Mouse (Mus musculus): ENCODE measurements around the gene Pdap1. TPM values are rescaled to one million over a fixed set of nuclear protein-coding genes. Genes with fewer than 3 reads are reported as not detected.
A peak's percentile ranks its signal among the peaks of the same experiment; 100 is the strongest.
"Not testable (repeated sequence)": the region's sequence is repeated elsewhere in the genome, so short reads cannot be mapped to it uniquely, and the experiment has no call there.

Gene Pdap1
- polyA plus RNA-seq, 1 experiment = 51.4 TPM

DNA sequence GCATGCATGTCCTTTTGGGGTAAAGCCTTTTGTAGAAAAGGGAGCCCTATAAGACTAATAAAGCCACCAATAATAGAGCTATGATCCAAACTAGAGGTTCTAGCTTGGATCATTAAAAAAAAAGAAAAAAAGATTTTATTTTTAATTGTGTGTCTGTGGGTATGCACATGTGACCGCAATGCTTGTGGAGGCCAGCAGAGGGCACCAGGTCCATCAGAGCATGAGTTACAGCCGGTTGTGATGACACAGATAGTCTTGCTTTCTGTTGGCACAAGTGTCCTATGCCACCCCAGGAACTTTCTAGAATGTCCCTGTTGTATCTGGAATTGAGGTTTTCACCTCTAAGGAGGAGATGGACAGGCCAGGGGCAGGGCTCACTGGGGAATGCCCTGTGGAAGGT, 20.7 kb downstream of the Pdap1 start:
- DNase-seq (ENCODE audit: low spot score) = no peak

DNA sequence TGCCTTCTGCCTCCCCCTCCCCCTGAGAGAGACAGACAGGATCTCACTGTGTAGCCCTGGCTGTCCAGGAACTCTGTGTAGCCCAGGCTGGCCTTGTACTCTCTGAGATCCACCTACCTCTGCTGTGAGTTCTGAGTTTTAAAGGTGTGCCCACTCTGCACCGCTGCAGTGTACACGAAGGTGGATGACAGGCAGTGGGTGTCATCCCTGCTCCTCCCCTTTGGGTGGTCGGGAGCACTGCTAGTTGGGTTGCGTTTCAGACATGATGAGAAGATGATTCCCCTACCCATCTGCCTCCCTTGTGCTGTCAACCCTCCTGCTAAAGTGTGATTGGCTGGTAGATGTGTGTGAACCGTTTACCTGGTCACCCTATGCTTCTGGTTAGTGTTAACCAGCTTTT, 21.6 kb downstream of the Pdap1 start:
- no peak for DNase-seq (ENCODE audit: low spot score)

GRCm38 (mm10) chr5:145118005-145118404, 22.0 kb downstream of the Pdap1 start:
- no peak for DNase-seq (ENCODE audit: low spot score)

GRCm38 (mm10) chr5:145116916-145117315, 23.1 kb downstream of the Pdap1 start:
- DNase-seq (ENCODE audit: low spot score) = no peak

DNA sequence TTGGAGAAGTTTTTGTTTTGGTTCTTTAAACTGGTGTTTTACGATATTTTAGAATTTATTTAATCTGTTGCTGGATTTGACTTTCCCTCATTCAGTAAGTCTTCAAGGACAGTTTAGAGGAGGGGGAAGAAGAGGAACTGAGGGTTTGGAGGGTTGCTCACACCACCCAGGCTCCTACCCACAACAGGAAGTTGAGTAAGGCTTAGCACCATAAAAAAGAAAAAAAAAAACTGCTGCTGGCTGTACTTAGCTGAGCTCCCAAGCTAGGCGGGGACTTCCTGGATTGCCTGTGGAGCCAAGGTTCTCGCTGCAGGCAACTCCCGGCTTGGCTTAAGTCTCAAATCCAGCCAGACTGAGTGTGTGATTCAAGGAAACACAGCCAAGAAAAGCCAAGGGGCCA, 23.7 kb downstream of the Pdap1 start:
- no peak for DNase-seq (ENCODE audit: low spot score)

- DNase-seq (ENCODE audit: low spot score) = no peak
Measured at GRCm38 (mm10) chr5:145115736-145116135, 24.3 kb downstream of the Pdap1 start.

- peak; percentile 69 for DNase-seq (ENCODE audit: low spot score)
Measured at GRCm38 (mm10) chr5:145114606-145115473, 25.2 kb downstream of the Pdap1 start.

- peak; percentile 68 for DNase-seq (ENCODE audit: low spot score)
Measured at GRCm38 (mm10) chr5:145114071-145114605, 25.9 kb downstream of the Pdap1 start, which contains the start of gene Arpc1b. Arpc1b (plus strand) TSS chr5:145114215.

DNA sequence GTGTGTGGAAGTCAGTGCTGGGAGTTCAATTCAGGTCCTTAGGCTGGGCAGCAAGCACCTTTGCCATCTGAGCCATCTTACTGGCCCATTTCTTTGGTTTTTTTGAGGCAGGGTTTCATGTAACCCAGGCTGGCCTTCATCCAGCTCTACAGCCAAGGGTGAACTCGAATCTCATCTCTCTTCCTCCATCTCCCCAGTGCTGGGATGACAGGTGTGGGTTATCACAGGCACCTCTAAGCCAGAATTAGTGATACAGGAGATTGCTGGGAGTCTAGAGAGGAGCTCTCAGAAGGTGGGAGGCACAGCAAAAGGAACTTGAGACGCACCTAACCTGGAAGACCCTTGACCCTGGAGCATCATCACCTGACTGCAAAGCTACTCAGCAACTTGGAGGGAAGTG, 26.6 kb downstream of the Pdap1 start:
- DNase-seq (ENCODE audit: low spot score) = no peak

GRCm38 (mm10) chr5:145112566-145112965, 27.5 kb downstream of the Pdap1 start:
- no peak for DNase-seq (ENCODE audit: low spot score)

DNA sequence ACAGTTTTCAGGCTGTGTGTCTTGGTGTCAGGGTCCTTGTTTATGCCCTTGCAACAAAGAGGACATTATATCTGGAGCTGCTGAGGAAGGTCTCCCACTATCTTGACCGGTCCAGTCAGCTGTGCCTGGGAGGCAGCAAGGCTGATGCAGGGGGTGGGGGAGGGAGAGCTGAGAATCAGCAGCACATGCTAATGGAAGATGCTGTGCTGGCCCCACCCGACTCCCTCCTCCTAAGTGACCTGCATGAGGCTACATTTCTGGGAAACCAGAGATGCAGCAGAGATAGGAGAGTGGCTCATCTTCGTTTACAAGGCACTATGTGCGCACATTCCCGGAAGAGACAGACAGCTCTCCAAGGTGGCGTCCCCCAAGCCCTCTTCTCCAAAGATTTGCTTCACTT, 29.6 kb downstream of the Pdap1 start:
- no peak for DNase-seq (ENCODE audit: low spot score)

GRCm38 (mm10) chr5:145105694-145106275, 34.3 kb downstream of the Pdap1 start:
- DNase-seq (ENCODE audit: low spot score) = no peak

DNA sequence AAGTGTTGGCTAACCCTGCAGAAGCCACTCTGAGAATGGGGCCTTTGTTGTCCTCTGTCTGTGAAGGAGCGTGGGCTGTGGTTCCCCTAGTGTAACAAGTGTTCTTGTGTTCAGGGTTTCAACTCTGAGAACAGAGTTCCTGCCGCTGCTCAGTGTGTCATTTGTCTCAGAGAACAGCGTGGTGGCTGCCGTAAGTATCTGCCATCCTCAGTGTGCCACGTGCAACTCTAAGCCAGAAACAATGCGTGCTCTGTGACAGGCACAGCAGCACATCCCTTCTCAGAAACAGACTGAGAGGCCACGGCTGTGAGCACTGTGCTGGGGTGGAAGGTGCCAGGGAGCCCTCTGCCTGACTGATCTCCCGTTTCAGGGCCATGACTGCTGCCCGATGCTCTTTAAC, 35.7 kb downstream of the Pdap1 start:
- no peak for DNase-seq (ENCODE audit: low spot score)

GRCm38 (mm10) chr5:145102706-145103105, 37.3 kb downstream of the Pdap1 start:
- DNase-seq (ENCODE audit: low spot score) = no peak

DNA sequence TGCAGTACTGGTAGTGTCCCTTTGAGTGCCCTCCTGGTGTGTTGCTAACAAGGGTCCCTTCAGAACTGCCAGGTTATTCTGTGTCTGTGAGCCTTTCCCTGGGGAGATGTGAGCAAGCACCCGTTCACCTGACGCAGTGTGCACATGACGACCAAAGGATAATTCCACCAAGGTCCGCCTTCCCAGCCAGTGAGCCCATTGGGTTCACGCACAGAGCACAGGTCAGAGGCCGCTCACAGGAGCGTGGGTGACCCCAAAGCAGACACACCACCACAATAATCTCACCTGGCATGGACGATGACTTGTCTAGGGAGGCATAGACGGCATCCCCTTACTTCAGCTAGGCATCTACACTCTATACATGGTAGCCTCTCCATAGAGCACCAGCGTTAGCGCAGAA, 38.6 kb downstream of the Pdap1 start:
- DNase-seq (ENCODE audit: low spot score) = not testable (repeated sequence)

DNA sequence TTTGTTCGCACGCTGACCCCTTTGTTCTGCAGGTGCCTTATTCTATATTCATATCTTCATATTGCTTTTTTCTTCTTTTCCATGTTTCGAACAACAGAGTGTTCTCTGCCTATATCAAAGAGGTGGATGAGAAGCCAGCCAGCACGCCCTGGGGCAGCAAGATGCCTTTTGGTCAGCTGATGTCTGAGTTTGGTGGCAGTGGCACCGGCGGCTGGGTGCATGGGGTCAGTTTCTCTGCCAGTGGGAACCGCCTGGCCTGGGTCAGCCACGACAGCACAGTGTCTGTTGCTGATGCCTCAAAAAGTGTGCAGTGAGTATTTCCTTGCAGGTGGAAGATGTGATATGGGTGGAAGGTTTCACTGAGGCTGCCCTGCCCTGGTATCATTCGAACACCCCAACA, 39.1 kb downstream of the Pdap1 start:
- no peak for DNase-seq (ENCODE audit: low spot score)

- DNase-seq (ENCODE audit: low spot score) = no peak
Measured at GRCm38 (mm10) chr5:145098340-145098821, 41.7 kb downstream of the Pdap1 start.

DNA sequence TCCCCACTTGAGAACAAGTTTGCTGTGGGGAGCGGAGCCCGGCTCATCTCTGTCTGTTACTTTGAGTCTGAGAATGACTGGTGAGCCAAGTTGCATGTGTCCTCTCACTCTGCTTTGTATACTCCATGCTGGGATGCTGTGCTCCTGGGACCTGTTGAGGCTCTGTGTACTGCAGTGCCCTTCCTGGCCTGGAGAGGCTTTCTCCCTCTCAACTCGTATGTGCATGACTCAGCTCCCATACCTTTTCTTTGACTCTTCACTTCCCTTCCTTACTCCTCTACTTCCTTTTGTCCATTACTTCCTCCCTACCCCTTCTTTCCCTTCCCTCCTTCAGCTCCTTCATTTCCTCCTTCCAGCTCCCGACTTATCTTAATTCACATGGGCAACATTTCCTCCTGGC, 43.8 kb downstream of the Pdap1 start:
- DNase-seq (ENCODE audit: low spot score) = no peak

DNA sequence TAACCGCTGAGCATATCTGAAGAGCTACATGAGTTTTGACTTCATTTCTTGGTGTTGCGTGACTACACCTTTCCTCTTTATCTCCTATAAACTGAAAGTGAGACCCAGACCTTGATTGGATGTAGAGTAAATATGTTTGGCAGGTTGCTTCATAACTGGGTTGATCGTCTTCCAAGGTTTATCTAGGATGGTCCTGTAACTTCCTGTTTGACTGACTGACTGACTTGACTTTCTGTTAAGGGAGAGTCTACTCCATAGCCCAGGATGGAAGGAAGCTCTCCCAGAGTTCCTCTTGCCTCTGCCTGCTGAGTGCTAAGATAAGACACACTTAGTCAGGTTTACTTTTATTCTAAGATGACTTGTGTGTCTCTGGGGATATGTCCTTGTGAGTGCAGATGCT, 50.2 kb downstream of the Pdap1 start:
- DNase-seq (ENCODE audit: low spot score) = no peak

GRCm38 (mm10) chr5:145088186-145088585, 51.9 kb downstream of the Pdap1 start:
- DNase-seq (ENCODE audit: low spot score) = no peak

GRCm38 (mm10) chr5:145084822-145085221, 55.2 kb downstream of the Pdap1 start:
- no peak for DNase-seq (ENCODE audit: low spot score)

- peak; percentile 86 for DNase-seq (ENCODE audit: low spot score)
Measured at GRCm38 (mm10) chr5:145083632-145084451, 56.2 kb downstream of the Pdap1 start, which contains the start of the genes Arpc1a and Kpna7. Arpc1a (plus strand) TSS chr5:145083830. Kpna7 (minus strand) TSS chr5:145084030.
